Comparison of ENCODE assay signal across 7 mouse cellular contexts in genomic region chr19:28678646-28679270, GRCm38 (mm10). TPM values are rescaled to one million over a fixed set of nuclear protein-coding genes. Genes with fewer than 3 reads are reported as not detected.
DNase-seq lines count a peak whose midpoint lies in the region; ATAC-seq and TF ChIP-seq lines count a peak whose summit lies in the region.

No protein-coding gene starts in this region.

- peak overlapping the region; percentile 67 to 76 for H3K4me3 ChIP-seq in ES-E14 (ENCODE audit: insufficient read depth in 1 of 2, low read depth in 1 of 2, low read length in 2 of 2, poor library complexity in 1 of 2, severe bottlenecking in 1 of 2)
- H3K4me3 ChIP-seq in heart, embryonic 11.5 days (ENCODE audit: low read depth, low read length): peak overlapping the region; percentile 59
- peak overlapping the region; percentile 76 for H3K4me3 ChIP-seq in limb, embryonic 10.5 days

- peak; percentile 19 for DNase-seq in B cell, adult 2 months
- no peak for DNase-seq in ES-E14 (ENCODE audit: low read depth, low spot score)
- peak; percentile 45 for DNase-seq in limb, embryonic 10.5 days (ENCODE audit: low spot score)
- DNase-seq in naive thymus-derived CD4-positive, alpha-beta T cell, adult 2 months (ENCODE audit: low read depth): peak; percentile 50
- DNase-seq in cerebellum, postnatal 4 days (ENCODE audit: low spot score in 2 of 2): no peak

- H3K27ac ChIP-seq in ES-E14 (ENCODE audit: insufficient read depth, low read depth, low read length, poor library complexity, severe bottlenecking): no peak overlapping the region
- H3K27ac ChIP-seq in heart, embryonic 11.5 days (ENCODE audit: low read depth, low read length): no peak overlapping the region
- H3K27ac ChIP-seq in limb, embryonic 10.5 days: peak overlapping the region; percentile 84; the same call in 1 of the 2 replicates

- no peaks in the 10 kb centered on the region for H3K9me3 ChIP-seq in ES-E14 (ENCODE audit: control insufficient read depth, insufficient read depth, low read depth, low read length)
- no peaks in the 10 kb centered on the region for H3K9me3 ChIP-seq in heart, embryonic 11.5 days (replicated peaks; ENCODE audit: control insufficient read depth, low read length)
- H3K9me3 ChIP-seq in limb, embryonic 10.5 days (replicated peaks): no peaks in the 10 kb centered on the region

- WGBS in heart, embryonic 11.5 days (ENCODE audit: insufficient replicate concordance): under 1% methylated on average over 30 of the region's 30 CpGs
- under 1% methylated on average over 30 of the region's 30 CpGs for WGBS in limb, embryonic 10.5 days

- ATAC-seq in heart, embryonic 11.5 days (replicated peaks; ENCODE audit: insufficient number of reproducible peaks, low FRiP score, low TSS enrichment): no peak
- no peak for ATAC-seq in activated CD4-positive, CD25-positive, alpha-beta regulatory T cell, adult 4 months

- H3K4me1 ChIP-seq in ES-E14 (ENCODE audit: control insufficient read depth in 2 of 2, insufficient read depth in 2 of 2, low read length in 2 of 2, poor library complexity in 1 of 2): peaks cover 4 to 17% of the 10 kb centered on the region in 2 experiments; a peak in 3 of 4 replicates
- H3K4me1 ChIP-seq in heart, embryonic 11.5 days (ENCODE audit: control insufficient read depth, insufficient read depth, low read length): peaks cover 8% of the 10 kb centered on the region
- H3K4me1 ChIP-seq in limb, embryonic 10.5 days: peaks cover 34% of the 10 kb centered on the region

- peaks cover 34% of the 10 kb centered on the region for H3K27me3 ChIP-seq in heart, embryonic 11.5 days (ENCODE audit: control insufficient read depth, insufficient read depth, low read length)
- peaks cover 59% of the 10 kb centered on the region for H3K27me3 ChIP-seq in limb, embryonic 10.5 days (ENCODE audit: low read depth, poor library complexity, severe bottlenecking)

- H3K4me2 ChIP-seq in heart, embryonic 11.5 days: peak overlapping the region; percentile 99

- in situ Hi-C loops in ES-E14 (cut with MboI; ENCODE audit: low sequenced_read_pairs in 2 of 2, unreplicated experiment in 2 of 2): no loop called here

- no peak overlapping the region for H3K9ac ChIP-seq in ES-E14 (ENCODE audit: insufficient read depth, low read depth, low read length, poor library complexity, severe bottlenecking)
- H3K9ac ChIP-seq in heart, embryonic 11.5 days (ENCODE audit: low read depth, low read length): peak overlapping the region; percentile 72; the same call in 1 of the 2 replicates

- no peaks in the 10 kb centered on the region for H3K36me3 ChIP-seq in ES-E14 (ENCODE audit: control insufficient read depth, insufficient read depth, low read length, poor library complexity, severe bottlenecking)
- no peaks in the 10 kb centered on the region for H3K36me3 ChIP-seq in heart, embryonic 11.5 days (ENCODE audit: control insufficient read depth, insufficient read depth, low read length)
- H3K36me3 ChIP-seq in limb, embryonic 10.5 days: no peaks in the 10 kb centered on the region

TF ChIP-seq in ES-E14, 5 proteins besides CTCF, POLR2A, EP300 and RAD21:
- TF ChIP-seq ZC3H11A (IDR thresholded peaks at IDR 0.05; ENCODE audit: borderline replicate concordance, low read depth, low read length) (no peak), CHD2 (IDR thresholded peaks at IDR 0.05; ENCODE audit: low read depth, low read length) (no peak), ZNF384 (IDR thresholded peaks at IDR 0.05; ENCODE audit: low read depth, low read length) (no peak)

RNA-seq across cellular contexts. Expression of gene Glis3, which starts 1.1 kb away (rescaled TPM):
- total RNA-seq in ES-E14 (2012; rRNA removed): 1.7 and 3.3 TPM in 2 replicates
- 0.49 and 1.3 TPM in 2 replicates for polyA plus RNA-seq in heart, embryonic 11.5 days (2014; fragmentation: Nextera tagmentation; extraction: Ambion mirVana)
- 2.6 and 2.7 TPM in 2 replicates for polyA plus RNA-seq in limb, embryonic 10.5 days (2016; fragmentation: Nextera tagmentation; extraction: Ambion mirVana)
- polyA plus RNA-seq in activated CD4-positive, CD25-positive, alpha-beta regulatory T cell, adult 4 months (2017; shearing (Covaris generic)): 1 to 10 TPM in 1 of 2 experiments, under 1 TPM in 1; 0.13 to 1.3 TPM

Comparison
In these comparisons a context has a peak if more than half of its experiments do, and no peak if none do; other contexts are left out.
1. DNase-seq: peak in B cell, adult 2 months (2 of 2), limb, embryonic 10.5 days (single experiment) and naive thymus-derived CD4-positive, alpha-beta T cell, adult 2 months (single experiment); none in ES-E14 (single experiment) and cerebellum, postnatal 4 days (0 of 2).
2. Peak in every context shown above with its lines, with median percentiles within 50 percentile points of each other: H3K4me3 ChIP-seq.